Mouse (Mus musculus): ENCODE measurements around the gene Shb. TPM values are rescaled to one million over a fixed set of nuclear protein-coding genes. Genes with fewer than 3 reads are reported as not detected.

Shb gene
- polyA plus RNA-seq (2012; rRNA removed), result 12.5 and 14.2 TPM in 2 replicates

DNA sequence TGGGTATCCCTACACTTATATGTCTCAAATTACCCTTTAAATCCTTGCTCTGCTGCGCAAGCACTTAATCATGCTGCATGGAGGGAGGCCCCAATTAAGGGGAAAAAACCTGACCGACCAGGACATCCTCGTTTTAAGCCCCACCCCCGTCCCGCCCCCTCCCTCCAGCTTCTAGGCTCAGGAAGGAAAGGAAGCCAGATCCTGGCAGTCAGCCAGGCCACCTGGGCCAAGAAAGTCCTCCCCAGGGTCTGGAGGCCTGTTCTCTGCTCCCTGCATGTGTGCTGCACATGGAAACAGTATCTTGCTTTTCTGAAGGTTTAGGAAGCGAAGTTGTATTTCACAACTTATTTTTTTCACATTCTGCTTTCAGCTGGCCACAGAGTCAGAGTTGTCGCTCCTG lies at the start of gene Shb:
Gene Shb, minus strand, starts transcription at position 96 of the 400 bp plus-strand sequence.

DNA sequence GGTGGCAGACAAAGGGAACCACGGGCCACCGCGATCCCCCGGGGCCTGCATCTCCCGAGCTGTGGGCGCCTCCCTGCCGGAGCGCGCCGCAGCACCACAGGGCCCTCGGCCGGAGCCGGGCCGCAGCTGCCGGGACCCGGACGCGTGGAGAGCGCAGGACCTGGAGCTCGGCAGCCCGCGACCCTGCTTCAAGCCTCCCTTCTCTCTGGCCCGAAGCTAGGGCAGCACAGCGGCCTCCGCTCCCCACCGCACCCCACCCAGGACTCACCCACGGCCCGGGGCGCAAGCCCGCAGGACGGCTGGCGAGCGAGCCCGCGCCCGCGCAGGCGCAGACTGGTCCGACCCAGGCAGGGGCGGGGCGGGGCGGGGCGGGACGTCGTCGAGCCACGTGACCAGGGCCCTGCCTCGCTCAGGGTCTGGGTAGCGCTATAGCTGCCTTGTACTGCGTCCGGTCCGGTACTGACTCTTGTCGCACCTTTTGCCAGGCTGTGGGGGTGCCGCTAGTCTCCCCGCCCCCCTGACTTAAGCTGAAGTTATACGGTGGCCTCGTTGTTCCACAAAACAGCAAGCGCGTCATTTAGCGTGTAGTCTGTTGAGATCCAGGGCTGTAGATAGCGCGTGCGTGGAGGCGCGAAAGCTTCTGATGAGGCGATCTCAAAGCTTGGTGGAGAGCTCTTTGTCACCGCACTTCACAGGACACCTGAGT lies 123.7 kb downstream of the Shb start, which contains the start of gene Slc25a51:
Gene Slc25a51, minus strand, starts transcription at position 340 of the 706 bp plus-strand sequence.

Other genes with a start within 250 kb of the Shb start
- 12.7 and 24.8 TPM in 2 replicates for gene Trmt10b, start 235.3 kb downstream of the Shb start, polyA plus RNA-seq (2012; rRNA removed)
- 9.9 and 12.4 TPM in 2 replicates for gene Dcaf10, start 190.4 kb downstream of the Shb start, polyA plus RNA-seq (2012; rRNA removed)
- gene Exosc3, start 189.7 kb downstream of the Shb start, polyA plus RNA-seq (2012; rRNA removed), result 62.9 and 104 TPM in 2 replicates
- 88.5 and 104 TPM in 2 replicates for gene Slc25a51, start 123.7 kb downstream of the Shb start, polyA plus RNA-seq (2012; rRNA removed)